Mouse (Mus musculus): ENCODE measurements around the gene Pigc.

Gene Pigc

DNA sequence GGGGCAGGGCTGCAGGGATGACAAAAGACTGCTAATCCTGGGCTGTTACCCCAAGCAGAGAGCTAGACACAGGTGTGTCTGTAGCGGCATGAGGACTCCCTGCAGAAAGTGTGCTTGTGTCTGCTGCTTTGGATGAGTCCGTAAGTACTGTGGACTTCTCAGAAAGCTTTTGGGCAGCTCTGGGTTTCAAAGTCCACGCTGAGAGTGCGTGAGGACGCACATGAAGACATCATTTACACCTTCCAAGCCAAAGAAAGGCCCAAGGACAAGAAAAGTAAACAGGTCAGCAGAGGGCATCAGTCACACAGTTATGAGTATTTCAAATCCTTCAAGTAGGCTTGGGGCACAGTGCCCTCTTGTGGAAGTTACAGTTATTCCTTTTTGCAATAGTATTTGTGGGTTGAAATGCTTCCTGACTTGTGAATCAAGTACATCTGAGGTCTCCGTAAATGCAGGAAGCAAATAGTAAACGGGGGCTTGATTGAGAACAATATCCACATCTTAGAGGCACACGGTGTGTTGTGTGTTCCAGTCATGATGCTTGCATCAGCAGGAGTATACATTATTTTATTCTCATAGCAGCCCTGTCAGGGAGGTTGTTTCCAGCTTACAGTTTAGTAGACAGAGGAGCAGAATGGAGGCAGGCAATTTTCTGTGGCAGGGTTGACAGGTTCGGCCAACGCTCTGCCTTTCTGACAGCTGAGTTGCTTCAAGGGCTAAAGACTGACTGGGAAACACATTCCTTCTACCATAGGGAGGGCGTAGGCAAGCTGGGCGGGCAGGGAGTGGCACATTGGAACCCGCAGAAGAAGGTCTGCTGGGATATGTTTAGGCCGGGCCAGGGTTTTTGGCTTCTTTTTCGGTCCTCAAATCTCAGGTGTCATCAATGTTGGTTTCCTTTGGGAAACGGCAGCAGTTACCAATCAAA lies 7.5 kb downstream of the Pigc start:
- DNase-seq: peak; percentile 66

DNA sequence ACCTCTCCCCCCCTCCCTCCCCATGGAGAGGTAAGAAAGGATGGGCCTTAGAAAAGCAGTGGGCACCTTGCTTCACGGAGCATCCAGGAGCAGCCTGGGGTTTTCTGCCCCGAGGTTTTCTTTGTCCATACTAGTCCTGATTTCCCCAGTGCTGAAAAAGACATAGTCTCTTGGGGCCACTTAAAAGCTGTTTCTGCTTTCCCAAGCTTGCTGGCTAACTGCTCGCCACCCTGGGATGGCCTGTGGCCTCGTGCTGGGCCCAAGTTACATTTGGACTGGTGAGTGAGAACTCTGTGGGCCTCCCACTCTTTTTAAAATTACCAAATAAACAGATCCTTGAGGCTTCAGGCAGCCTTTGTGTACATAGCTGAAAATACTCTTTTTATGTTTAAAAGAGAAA lies 8.3 kb downstream of the Pigc start:
- no peak for DNase-seq

GRCm38 (mm10) chr1:161978173-161978700 lies 9.3 kb downstream of the Pigc start:
- no peak for DNase-seq

- no peak for DNase-seq
Observed at GRCm38 (mm10) chr1:161979536-161979935, 10.6 kb downstream of the Pigc start, which contains the start of gene 4930558K02Rik. Gene 4930558K02Rik (minus strand): TSS chr1:161979636.

GRCm38 (mm10) chr1:161980046-161980445 lies 11.1 kb downstream of the Pigc start:
- DNase-seq: no peak

- no peak for DNase-seq
Observed at GRCm38 (mm10) chr1:161980626-161981298, 11.8 kb downstream of the Pigc start.

DNA sequence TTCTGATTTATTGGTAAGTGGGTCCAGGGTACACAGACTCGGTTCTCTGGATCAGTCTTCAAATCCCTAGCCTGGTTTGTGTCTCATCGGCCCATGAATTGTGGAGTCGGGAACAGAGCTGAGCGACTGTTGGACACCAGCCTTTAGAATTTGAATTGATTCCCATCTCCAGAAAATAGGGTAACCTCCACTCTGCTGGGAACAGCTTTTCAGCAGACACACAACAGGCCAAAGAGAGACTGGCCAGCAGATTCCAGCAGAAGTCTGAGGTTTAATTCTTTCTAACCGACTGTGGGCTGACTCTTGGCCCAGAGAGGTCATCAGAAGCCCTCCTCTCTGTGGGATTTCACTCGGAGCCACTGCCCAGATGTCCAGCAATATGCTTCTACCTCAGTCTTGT lies 14.5 kb downstream of the Pigc start:
- no peak for DNase-seq

- DNase-seq: no peak
Observed at GRCm38 (mm10) chr1:161983979-161984566, 15.1 kb downstream of the Pigc start.

DNA sequence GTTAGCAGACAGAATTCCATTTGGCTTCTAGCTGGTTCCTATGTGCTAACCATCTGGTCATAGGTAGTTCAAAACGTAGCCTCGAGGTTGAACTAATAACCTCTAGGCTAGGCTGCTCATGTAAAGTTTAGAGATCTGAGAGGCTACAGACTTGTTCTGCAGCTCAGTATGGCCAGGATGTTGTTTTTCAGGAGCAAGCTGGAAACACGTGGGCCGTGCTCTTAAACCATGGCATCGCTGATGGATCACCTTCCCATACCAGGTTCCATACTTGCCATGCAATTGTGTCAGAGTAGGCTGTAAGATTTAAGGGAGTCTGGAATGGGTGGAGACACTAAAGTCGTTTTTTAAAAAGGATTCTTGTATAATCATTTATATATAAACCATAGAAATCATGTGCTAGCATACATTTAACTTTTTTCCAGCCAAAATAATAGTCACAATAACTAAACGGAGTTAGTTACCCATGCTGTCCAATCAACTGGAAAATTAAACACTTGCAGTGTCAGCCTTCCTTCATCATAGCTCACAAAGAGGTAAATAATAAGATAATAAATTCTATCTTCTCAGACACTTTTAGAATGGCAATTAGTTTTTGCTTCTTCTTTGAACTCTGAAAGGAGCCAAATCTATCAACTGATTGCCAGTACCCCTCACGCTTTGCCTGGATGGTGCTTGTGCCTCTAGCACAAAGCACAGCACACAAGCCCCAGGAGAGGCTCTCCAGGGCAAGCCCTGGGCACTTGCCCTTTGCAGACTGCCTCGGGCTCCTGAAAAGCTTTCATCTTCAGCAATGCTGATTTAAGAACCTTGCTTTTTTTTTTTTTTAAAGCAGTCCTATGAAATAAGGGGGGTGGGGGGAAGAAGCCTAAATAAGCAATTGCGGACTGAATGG lies 21.9 kb downstream of the Pigc start:
- no peak for DNase-seq

DNA sequence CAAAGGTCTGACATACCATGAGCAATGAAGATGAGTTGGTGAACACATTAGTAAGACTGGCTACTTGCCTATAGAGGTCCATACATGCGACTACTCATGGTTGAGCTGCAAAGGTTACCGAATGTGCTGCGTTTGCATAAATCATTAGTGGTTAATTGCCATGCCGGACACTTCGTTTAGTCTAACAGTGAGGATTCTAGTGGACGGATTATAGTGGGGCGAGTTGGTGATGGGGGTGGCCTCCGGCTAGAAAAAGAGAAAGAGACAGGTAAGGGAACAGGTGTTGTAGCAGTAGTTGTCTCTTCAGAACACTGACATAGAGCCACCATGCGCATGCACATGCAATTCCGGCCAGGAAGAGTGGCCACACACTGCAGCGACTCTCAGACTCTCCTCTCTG lies 22.9 kb downstream of the Pigc start:
- no peak for DNase-seq

GRCm38 (mm10) chr1:161992389-161992788 lies 23.4 kb downstream of the Pigc start:
- DNase-seq: no peak

- no peak for DNase-seq
Observed at GRCm38 (mm10) chr1:161998781-161999180, 29.8 kb downstream of the Pigc start.

GRCm38 (mm10) chr1:161999338-161999737 lies 30.4 kb downstream of the Pigc start:
- DNase-seq: no peak

DNA sequence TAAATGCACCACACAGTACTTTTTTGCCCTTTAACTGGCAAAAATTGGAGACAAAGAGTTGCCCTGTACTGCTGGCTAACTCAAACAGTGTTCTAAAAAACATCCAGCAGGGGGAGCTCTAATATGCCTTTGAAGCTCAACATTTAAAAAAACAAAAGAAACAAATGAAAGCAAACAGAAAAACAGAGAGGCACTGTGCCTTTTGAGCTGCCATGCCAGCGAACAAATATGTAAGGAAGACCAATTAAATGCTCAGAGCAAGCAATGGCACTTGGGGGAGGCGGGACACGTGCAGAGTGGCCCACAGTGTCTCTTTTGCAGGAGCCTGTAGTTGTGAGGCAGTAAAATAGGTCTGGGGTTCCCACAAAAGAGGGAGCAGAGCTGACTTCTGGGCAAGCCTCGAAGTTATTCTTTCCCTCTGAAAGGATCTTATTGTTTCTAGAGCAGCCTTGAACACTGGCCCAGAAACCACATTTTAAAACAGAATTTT lies 30.9 kb downstream of the Pigc start:
- peak; percentile 65 for DNase-seq

DNA sequence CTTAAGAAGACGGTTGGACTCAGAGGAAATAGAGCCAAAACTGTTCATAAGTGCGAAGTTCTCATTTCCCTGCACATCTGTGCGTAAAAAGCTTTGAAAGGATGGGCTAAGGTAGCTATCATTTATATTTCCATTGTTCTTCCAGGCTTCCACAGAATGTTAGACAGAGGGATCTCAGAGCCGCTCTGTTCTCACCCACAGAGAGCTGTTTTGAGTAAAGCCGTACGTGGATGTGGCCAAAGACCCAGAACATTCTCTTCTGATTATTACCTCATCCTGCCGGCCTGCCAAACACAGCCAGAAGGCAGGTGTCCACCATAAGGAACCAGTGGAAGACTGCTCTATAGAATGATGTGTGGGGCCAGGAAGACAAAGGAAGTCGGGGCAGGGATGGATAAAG lies 32.3 kb downstream of the Pigc start:
- no peak for DNase-seq

DNA sequence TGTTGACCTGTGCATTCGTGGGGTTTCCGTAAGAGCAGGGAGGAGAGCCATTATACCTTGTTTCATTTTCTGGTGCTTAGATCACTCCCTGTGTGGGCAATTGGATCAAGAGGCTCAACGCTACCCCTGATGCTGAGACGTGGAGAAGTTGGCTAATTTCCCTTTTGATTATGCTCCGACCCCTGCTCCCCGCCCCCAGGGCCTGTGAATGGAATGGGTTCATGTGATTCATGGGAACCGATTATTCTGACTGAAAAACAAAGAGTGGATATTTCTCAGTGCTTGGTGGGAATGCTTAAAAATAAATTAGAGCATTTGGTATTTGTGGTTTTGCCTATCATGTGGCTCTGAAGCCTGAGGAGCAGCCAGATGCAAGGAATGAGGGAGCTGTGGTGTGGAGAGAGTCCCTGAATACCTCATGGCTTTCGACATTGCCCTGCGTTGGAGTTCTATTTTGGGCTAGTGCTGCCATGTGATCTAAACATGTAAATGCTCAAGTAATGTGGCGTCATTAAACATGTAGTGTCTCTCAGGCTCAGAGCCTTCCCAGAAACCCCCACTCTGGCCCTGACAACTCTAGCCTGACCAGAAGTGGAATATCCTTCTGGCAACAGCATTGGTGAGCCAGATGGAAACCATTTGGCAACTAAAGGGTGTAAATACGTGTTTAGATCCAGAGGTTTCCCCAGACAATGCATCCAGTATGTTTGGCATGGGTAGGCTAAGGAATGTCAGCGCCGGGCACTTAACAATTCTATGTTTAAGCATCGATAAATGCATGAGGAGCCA lies 34.9 kb downstream of the Pigc start:
- DNase-seq: no peak

- DNase-seq: no peak
Observed at GRCm38 (mm10) chr1:162004518-162004780, 35.5 kb downstream of the Pigc start.

DNA sequence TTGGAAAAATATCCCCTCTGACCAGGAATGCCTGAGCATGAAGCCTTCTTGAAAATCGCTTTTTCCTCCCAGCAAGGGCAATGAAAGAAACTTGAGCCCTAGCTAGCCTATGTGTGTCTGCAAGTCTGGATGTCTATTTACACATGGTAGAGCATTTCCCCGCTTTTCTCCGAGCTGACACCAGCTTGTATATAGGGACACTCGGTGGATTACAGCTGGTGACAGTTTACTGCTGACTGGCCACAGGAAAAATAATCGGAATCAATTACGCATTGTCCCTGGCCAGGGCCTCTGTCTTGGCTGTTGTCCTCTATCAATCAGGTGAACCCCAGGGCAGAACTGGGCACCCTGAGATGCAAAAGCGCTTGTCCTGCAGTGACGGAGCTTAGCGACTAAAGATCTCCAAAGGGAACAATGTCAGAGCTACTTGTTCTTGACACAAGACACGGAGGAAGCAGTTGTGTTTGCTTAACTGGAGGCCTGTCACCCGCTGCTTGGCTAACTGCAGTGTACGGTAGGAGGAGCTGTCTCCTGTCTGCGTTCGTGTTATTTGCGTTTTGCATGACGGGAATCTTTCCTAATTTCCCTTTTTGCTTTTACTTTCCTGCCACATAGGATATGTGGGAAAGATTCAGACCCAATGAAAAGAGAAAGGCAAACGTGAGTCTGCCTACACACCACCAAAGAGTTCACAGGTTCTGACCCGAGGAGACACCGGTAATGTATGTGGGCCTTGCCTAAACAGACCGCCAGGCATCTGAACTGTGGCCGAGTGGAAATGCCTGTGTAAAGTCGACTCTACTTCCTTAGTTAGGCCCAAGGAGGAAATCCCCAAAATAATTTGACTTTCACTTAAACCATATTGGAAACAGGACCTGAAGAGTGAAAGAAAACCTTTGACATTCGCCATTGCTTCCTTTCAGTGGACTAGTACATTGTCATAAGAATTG lies 36.1 kb downstream of the Pigc start:
- DNase-seq: peak; percentile 22

DNA sequence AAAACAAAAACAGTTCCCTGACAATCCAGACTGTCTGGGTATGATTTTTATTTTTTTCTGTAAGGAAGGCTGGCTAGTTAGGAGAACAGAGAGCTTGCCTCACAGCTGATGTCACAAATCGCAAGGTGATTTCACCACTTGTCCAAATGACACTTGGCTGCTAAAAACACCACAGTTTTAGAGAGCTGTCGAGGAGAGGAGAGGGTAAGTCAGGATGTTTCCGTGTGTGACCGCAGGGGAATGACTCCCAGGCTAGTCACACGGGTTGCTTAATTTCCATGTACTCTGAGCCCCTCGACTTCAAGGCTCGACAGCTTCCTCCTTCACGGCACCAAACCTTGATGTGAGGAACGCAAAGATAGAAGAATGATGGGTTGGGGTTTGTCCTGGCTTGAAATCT lies 37.1 kb downstream of the Pigc start:
- no peak for DNase-seq

- DNase-seq: no peak
Observed at GRCm38 (mm10) chr1:162008208-162008607, 39.2 kb downstream of the Pigc start.
